Mouse (Mus musculus) forebrain, embryonic 15.5 days (tissue): ENCODE results near the gene Hsd17b1. TPM values are rescaled to one million over a fixed set of nuclear protein-coding genes. Genes with fewer than 3 reads are reported as not detected.
A peak's percentile ranks its signal among the peaks of the same experiment; 100 is the strongest.

Experiments
- ATAC-seq: fragments of 200-750 bp; cut with Nextera tagmentation; replicated peaks from 2 replicates; pipeline ENCODE4 v1.8.0; 2017; ENCODE audit warnings: mild to moderate bottlenecking, moderate TSS enrichment, moderate library complexity
- H3K27ac ChIP-seq: fragments of 300-500 bp; sonication (generic); replicated peaks from 2 replicates; pipeline ENCODE4 v1.5.1; 2015; ENCODE audit warnings: mild to moderate bottlenecking, inconsistent platforms
- H3K27me3 ChIP-seq: fragments of 300-500 bp; sonication (generic); 2 replicates; pipeline ENCODE4 v1.6.1; 2015; ENCODE audit warnings: inconsistent platforms
- H3K36me3 ChIP-seq: fragments of 300-500 bp; sonication (generic); 2 replicates; pipeline ENCODE4 v1.6.1; 2015; ENCODE audit warnings: mild to moderate bottlenecking, inconsistent platforms
- H3K4me1 ChIP-seq: fragments of 300-500 bp; sonication (generic); 2 replicates; pipeline ENCODE4 v1.6.1; 2015; ENCODE audit warnings: inconsistent platforms
- H3K4me2 ChIP-seq: fragments of 300-500 bp; sonication (generic); replicated peaks from 2 replicates; pipeline ENCODE4 v1.6.1; 2015; ENCODE audit warnings: mild to moderate bottlenecking, inconsistent platforms
- H3K4me3 ChIP-seq: fragments of 300-500 bp; sonication (generic); 2 replicates; pipeline ENCODE4 v1.5.1; 2015; ENCODE audit warnings: mild to moderate bottlenecking, inconsistent platforms
- H3K9ac ChIP-seq: fragments of 300-500 bp; sonication (generic); replicated peaks from 2 replicates; pipeline ENCODE4 v1.6.1; 2015; ENCODE audit warnings: mild to moderate bottlenecking, inconsistent platforms
- H3K9me3 ChIP-seq: fragments of 300-500 bp; sonication (generic); 2 replicates; pipeline ENCODE4 v1.6.1; 2016; ENCODE audit warnings: inconsistent platforms
- whole genome bisulfite sequencing: fragments of 180-500 bp; shearing (Covaris S2); methylation state at CpG from one replicate; pipeline ENCODE4 v1.1.7; 2015; ENCODE audit warnings: mixed read lengths; 5-methylcytosine and 5-hydroxymethylcytosine counted together
- polyA plus RNA-seq: library from polyadenylated mRNA; unstranded; fragments of >200 nt; fragmentation: Nextera tagmentation; extraction: Ambion mirVana; gene quantifications from 2 replicates; pipeline ENCODE4 v1.2.1, GENCODE M21; 2015

Hsd17b1 gene
- polyA plus RNA-seq, 1 experiment from 2014 or later = 0.17 TPM

GRCm38 (mm10) chr11:101050359-101050758, 27.9 kb upstream of the Hsd17b1 start:
- 92% methylated on average over 9 of the region's 9 CpGs for WGBS

GRCm38 (mm10) chr11:101051051-101051493, 27.1 kb upstream of the Hsd17b1 start:
- no peaks in the 10 kb centered on the region for H3K27me3 ChIP-seq
- H3K9me3 ChIP-seq = no peaks in the 10 kb centered on the region
- H3K9ac ChIP-seq = no peak overlapping the region
- H3K4me2 ChIP-seq = no peak overlapping the region
- no peaks in the 10 kb centered on the region for H3K4me1 ChIP-seq
- H3K27ac ChIP-seq = 0 out of 2 replicates have a peak overlapping the region, but pooled peaks have one; percentile 18
- H3K4me3 ChIP-seq = no peak overlapping the region
- peaks cover 81% of the 10 kb centered on the region for H3K36me3 ChIP-seq
- ATAC-seq = no peak
- WGBS = 76% methylated on average over 6 of the region's 6 CpGs

More at GRCm38 (mm10) chr11:101050359-101050758, 27.9 kb upstream of the Hsd17b1 start:
- peaks cover 81% of the 10 kb centered on the region for H3K36me3 ChIP-seq
- no peak overlapping the region for H3K4me3 ChIP-seq
- ATAC-seq = no peak
- H3K27me3 ChIP-seq = no peaks in the 10 kb centered on the region
- H3K9me3 ChIP-seq = no peaks in the 10 kb centered on the region
- no peaks in the 10 kb centered on the region for H3K4me1 ChIP-seq
- H3K27ac ChIP-seq = no peak overlapping the region
- no peak overlapping the region for H3K4me2 ChIP-seq
- H3K9ac ChIP-seq = no peak overlapping the region

- H3K4me2 ChIP-seq = no peak overlapping the region
- H3K9me3 ChIP-seq = no peaks in the 10 kb centered on the region
- no peak overlapping the region for H3K4me3 ChIP-seq
- H3K4me1 ChIP-seq = no peaks in the 10 kb centered on the region
- H3K27ac ChIP-seq = no peak overlapping the region
- no peaks in the 10 kb centered on the region for H3K27me3 ChIP-seq
- no peak for ATAC-seq
- no peak overlapping the region for H3K9ac ChIP-seq
- H3K36me3 ChIP-seq = peaks cover 81% of the 10 kb centered on the region
- 80% methylated on average over 8 of the region's 8 CpGs for WGBS
Measured at GRCm38 (mm10) chr11:101051617-101052016, 26.6 kb upstream of the Hsd17b1 start.

GRCm38 (mm10) chr11:101052751-101053473, 25.3 kb upstream of the Hsd17b1 start:
- H3K27me3 ChIP-seq = no peaks in the 10 kb centered on the region
- 93% methylated on average over 10 of the region's 10 CpGs for WGBS
- no peak overlapping the region for H3K27ac ChIP-seq
- no peaks in the 10 kb centered on the region for H3K9me3 ChIP-seq
- H3K4me1 ChIP-seq = no peaks in the 10 kb centered on the region
- no peak overlapping the region for H3K4me2 ChIP-seq
- H3K36me3 ChIP-seq = peaks cover 77% of the 10 kb centered on the region
- no peak overlapping the region for H3K4me3 ChIP-seq
- no peak for ATAC-seq
- no peak overlapping the region for H3K9ac ChIP-seq

GRCm38 (mm10) chr11:101053974-101054373, 24.2 kb upstream of the Hsd17b1 start:
- Histone ChIP-seq H3K27ac (no peak overlapping the region), H3K36me3 (peaks cover 74% of the 10 kb centered on the region)
- WGBS = 100% methylated on average over 1 of the region's 1 CpGs

GRCm38 (mm10) chr11:101055418-101055817, 22.8 kb upstream of the Hsd17b1 start:
- Histone ChIP-seq H3K9me3 (no peaks in the 10 kb centered on the region), H3K4me2 (no peak overlapping the region), H3K4me1 (no peaks in the 10 kb centered on the region), H3K27me3 (no peaks in the 10 kb centered on the region), H3K27ac (no peak overlapping the region), H3K9ac (no peak overlapping the region), H3K36me3 (peaks cover 66% of the 10 kb centered on the region), H3K4me3 (no peak overlapping the region)
- ATAC-seq = no peak
- 85% methylated on average over 14 of the region's 14 CpGs for WGBS

More at GRCm38 (mm10) chr11:101053974-101054373, 24.2 kb upstream of the Hsd17b1 start:
- Histone ChIP-seq H3K4me2 (no peak overlapping the region), H3K9me3 (no peaks in the 10 kb centered on the region), H3K4me3 (no peak overlapping the region), H3K27me3 (no peaks in the 10 kb centered on the region), H3K4me1 (no peaks in the 10 kb centered on the region), H3K9ac (no peak overlapping the region)
- no peak for ATAC-seq

GRCm38 (mm10) chr11:101056885-101057284, 21.3 kb upstream of the Hsd17b1 start:
- Histone ChIP-seq H3K36me3 (peaks cover 60% of the 10 kb centered on the region), H3K27ac (no peak overlapping the region), H3K4me3 (no peak overlapping the region), H3K4me1 (no peaks in the 10 kb centered on the region), H3K27me3 (no peaks in the 10 kb centered on the region), H3K4me2 (no peak overlapping the region), H3K9me3 (no peaks in the 10 kb centered on the region), H3K9ac (no peak overlapping the region)
- ATAC-seq = no peak
- WGBS = 56% methylated on average over 8 of the region's 8 CpGs

- 28% methylated on average over 5 of the region's 5 CpGs for WGBS
- Histone ChIP-seq H3K4me3 (no peak overlapping the region), H3K9me3 (no peaks in the 10 kb centered on the region), H3K36me3 (peaks cover 57% of the 10 kb centered on the region), H3K27ac (no peak overlapping the region), H3K9ac (no peak overlapping the region), H3K4me1 (no peaks in the 10 kb centered on the region), H3K4me2 (no peak overlapping the region), H3K27me3 (no peaks in the 10 kb centered on the region)
- ATAC-seq = no peak; the same call in 1 of the 2 replicates
Measured at GRCm38 (mm10) chr11:101057860-101058259, 20.4 kb upstream of the Hsd17b1 start.

GRCm38 (mm10) chr11:101058726-101059125, 19.5 kb upstream of the Hsd17b1 start:
- no peak overlapping the region for H3K9ac ChIP-seq

GRCm38 (mm10) chr11:101059473-101059872, 18.7 kb upstream of the Hsd17b1 start:
- Histone ChIP-seq H3K27me3 (no peaks in the 10 kb centered on the region), H3K4me2 (no peak overlapping the region), H3K36me3 (peaks cover 55% of the 10 kb centered on the region), H3K4me3 (no peak overlapping the region), H3K9me3 (no peaks in the 10 kb centered on the region), H3K9ac (no peak overlapping the region), H3K4me1 (peaks cover 10% of the 10 kb centered on the region), H3K27ac (no peak overlapping the region)
- no peak for ATAC-seq
- WGBS = 73% methylated on average over 10 of the region's 10 CpGs

More at GRCm38 (mm10) chr11:101058726-101059125, 19.5 kb upstream of the Hsd17b1 start:
- Histone ChIP-seq H3K4me2 (no peak overlapping the region), H3K9me3 (no peaks in the 10 kb centered on the region), H3K36me3 (peaks cover 56% of the 10 kb centered on the region), H3K27me3 (no peaks in the 10 kb centered on the region), H3K27ac (no peak overlapping the region), H3K4me3 (no peak overlapping the region), H3K4me1 (peaks cover 6% of the 10 kb centered on the region)
- no peak for ATAC-seq
- 85% methylated on average over 5 of the region's 5 CpGs for WGBS

GRCm38 (mm10) chr11:101060126-101060525, 18.1 kb upstream of the Hsd17b1 start:
- Histone ChIP-seq H3K27ac (peak overlapping the region; percentile 18; the same call in 1 of the 2 replicates), H3K27me3 (no peaks in the 10 kb centered on the region), H3K36me3 (peaks cover 50% of the 10 kb centered on the region), H3K4me1 (peaks cover 10% of the 10 kb centered on the region), H3K9me3 (no peaks in the 10 kb centered on the region), H3K9ac (no peak overlapping the region), H3K4me3 (no peak overlapping the region), H3K4me2 (no peak overlapping the region)
- ATAC-seq = no peak
- WGBS = 84% methylated on average over 8 of the region's 8 CpGs

GRCm38 (mm10) chr11:101061049-101061448, 17.2 kb upstream of the Hsd17b1 start:
- Histone ChIP-seq H3K4me1 (peaks cover 10% of the 10 kb centered on the region), H3K27ac (no peak overlapping the region), H3K27me3 (no peaks in the 10 kb centered on the region), H3K4me2 (no peak overlapping the region), H3K4me3 (no peak overlapping the region), H3K36me3 (peaks cover 41% of the 10 kb centered on the region), H3K9ac (no peak overlapping the region), H3K9me3 (no peaks in the 10 kb centered on the region)
- WGBS = 90% methylated on average over 5 of the region's 5 CpGs
- ATAC-seq = no peak
